Mouse (Mus musculus) inflammation-experienced regulatory T-cells (primary cell): Measurements from ENCODE around the gene Amhr2. TPM values are rescaled to one million over a fixed set of nuclear protein-coding genes. Genes with fewer than 3 reads are reported as not detected.

Experiments
- polyA plus RNA-seq, 2 experiments: library from polyadenylated mRNA; unstranded; fragments of 100-300 nt; shearing (Covaris generic); gene quantifications; one replicate each; pipeline ENCODE4 v1.2.1; 2017

The Amhr2 gene
- under 1 TPM; 0.38 to 0.94 TPM for polyA plus RNA-seq

GRCm38 (mm10) chr15:102445146-102445545 is at the start of gene Amhr2:
TSS of gene Amhr2 (plus strand) at chr15:102445367.

GRCm38 (mm10) chr15:102405489-102406195 is 39.5 kb upstream of the Amhr2 start, which contains the start of gene Sp1:
TSS of gene Sp1 (plus strand) at chr15:102406143.

DNA sequence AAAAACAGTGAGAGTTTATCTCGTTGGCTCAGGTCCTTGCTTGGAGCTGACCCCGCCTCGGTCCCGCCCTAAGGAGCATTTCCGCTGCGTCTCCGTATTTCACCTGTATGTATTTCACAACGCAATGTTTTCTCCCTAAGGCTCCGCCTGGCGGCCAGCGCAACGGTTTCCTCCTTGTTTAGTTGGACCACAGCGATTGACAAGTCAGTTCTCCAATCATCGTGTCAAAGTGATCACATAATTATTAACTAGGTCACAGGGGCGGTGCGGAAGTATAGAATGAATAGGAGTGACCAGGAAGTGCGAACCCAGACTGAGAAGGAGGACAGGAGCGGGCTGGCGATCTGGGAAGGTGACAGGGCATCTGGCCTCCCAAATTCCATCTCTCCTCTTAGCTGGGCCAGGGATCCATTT is 13.7 kb downstream of the Amhr2 start, which contains the start of gene Prr13:
TSS of gene Prr13 (plus strand) at position 125 of the 414 bp plus-strand sequence.

DNA sequence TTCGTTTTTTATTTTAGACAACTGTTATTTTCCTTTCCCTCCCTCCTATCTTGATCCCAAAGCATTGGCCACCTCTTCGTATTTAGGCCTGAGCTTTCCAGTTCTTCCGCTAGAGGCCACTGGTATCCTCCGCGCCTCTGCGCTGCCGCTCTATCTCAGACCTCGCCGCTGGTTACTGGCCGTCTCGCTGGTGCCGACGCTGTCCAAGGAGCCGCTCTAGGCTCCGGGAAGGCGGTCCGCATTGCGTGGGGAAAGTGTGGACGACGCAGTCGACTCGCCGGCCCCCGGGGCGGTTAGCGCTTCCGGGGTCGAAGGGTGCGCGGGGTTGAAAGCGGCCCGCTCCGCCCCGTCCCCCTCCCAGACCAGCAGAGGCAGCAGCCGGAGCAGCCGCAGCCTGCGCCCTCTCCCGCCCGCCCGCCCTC is 25.0 kb downstream of the Amhr2 start, which contains the start of gene Pcbp2:
TSS of gene Pcbp2 (plus strand) at position 357 of the 422 bp plus-strand sequence.

DNA sequence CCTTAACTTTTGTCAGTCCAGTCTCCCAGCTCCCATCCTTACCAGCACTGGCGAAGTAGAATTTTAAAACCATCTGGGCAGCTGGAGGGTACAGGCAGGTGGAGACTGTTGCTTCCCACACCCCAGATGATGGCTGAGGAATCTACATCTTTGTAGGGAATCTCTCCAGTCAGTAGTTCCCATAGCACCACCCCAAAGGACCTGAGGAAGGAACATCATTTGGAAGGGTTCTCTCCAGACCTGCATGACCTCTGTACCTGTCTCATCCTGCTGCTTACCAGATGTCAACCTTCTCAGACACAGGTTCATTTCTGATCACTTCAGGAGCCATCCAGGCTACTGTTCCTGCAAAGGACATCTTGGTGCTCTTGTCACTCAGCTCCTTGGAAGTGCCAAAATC is 58.3 kb downstream of the Amhr2 start, which contains the start of gene Gm10337:
TSS of gene Gm10337 (plus strand) at position 276 of the 400 bp plus-strand sequence.

Other genes with a start within 250 kb of the Amhr2 start
- gene Zfp740, start 242.1 kb upstream of the Amhr2 start, polyA plus RNA-seq = 100 to 1,000 TPM in 1 of 2 experiments, 10 to 100 TPM in 1; 94.4 to 103 TPM
- 10 to 100 TPM; 23.9 to 26.0 TPM for gene Csad, start 240.6 kb upstream of the Amhr2 start, polyA plus RNA-seq
- 1,000 to 10,000 TPM; 1,270 to 1,388 TPM for gene Itgb7, start 213.4 kb upstream of the Amhr2 start, polyA plus RNA-seq
- gene Rarg, start 187.8 kb upstream of the Amhr2 start, polyA plus RNA-seq = 10 to 100 TPM; 37.3 to 41.8 TPM
- under 1 TPM in 1 of 2 experiments, not detected in 1; 0.34 TPM for gene Gm9918, start 174.8 kb upstream of the Amhr2 start, polyA plus RNA-seq
- 100 to 1,000 TPM; 101 to 121 TPM for gene Mfsd5, start 165.9 kb upstream of the Amhr2 start, polyA plus RNA-seq
- 1 to 10 TPM in 1 of 2 experiments, under 1 TPM in 1; 0.60 to 1.9 TPM for gene Espl1, start 149.1 kb upstream of the Amhr2 start, polyA plus RNA-seq
- 100 to 1,000 TPM; 410 to 478 TPM for gene Pfdn5, start 119.3 kb upstream of the Amhr2 start, polyA plus RNA-seq
- 10 to 100 TPM; 81.7 to 90.3 TPM for gene Myg1, start 113.7 kb upstream of the Amhr2 start, polyA plus RNA-seq
- gene Aaas, start 94.6 kb upstream of the Amhr2 start, polyA plus RNA-seq = 10 to 100 TPM; 50.8 to 79.0 TPM
- gene Sp7, start 78.2 kb upstream of the Amhr2 start, polyA plus RNA-seq = under 1 TPM in 1 of 2 experiments, not detected in 1; 0.33 TPM
- gene Sp1, start 39.2 kb upstream of the Amhr2 start, polyA plus RNA-seq = 10 to 100 TPM; 14.5 to 14.9 TPM
- gene Prr13, start 13.7 kb downstream of the Amhr2 start, polyA plus RNA-seq = 100 to 1,000 TPM; 513 to 642 TPM
- gene Pcbp2, start 25.2 kb downstream of the Amhr2 start, polyA plus RNA-seq = 100 to 1,000 TPM in 1 of 2 experiments, 10 to 100 TPM in 1; 95.8 to 136 TPM
- not detected for gene Gm10337, start 58.4 kb downstream of the Amhr2 start, polyA plus RNA-seq
- gene Map3k12, start 71.7 kb downstream of the Amhr2 start, polyA plus RNA-seq = 1 to 10 TPM; 8.9 to 9.2 TPM
- gene Tarbp2, start 72.8 kb downstream of the Amhr2 start, polyA plus RNA-seq = 10 to 100 TPM; 50.6 to 57.9 TPM
- gene Npff, start 79.6 kb downstream of the Amhr2 start, polyA plus RNA-seq = 1 to 10 TPM; 5.1 to 7.0 TPM
- gene Gm28047, start 179.7 kb downstream of the Amhr2 start, polyA plus RNA-seq = not detected
- gene Atf7, start 180.1 kb downstream of the Amhr2 start, polyA plus RNA-seq = 10 to 100 TPM; 39.2 to 45.9 TPM
- gene Atp5g2, start 227.0 kb downstream of the Amhr2 start, polyA plus RNA-seq = 10 to 100 TPM; 13.5 to 20.1 TPM